Mouse (Mus musculus): ENCODE data around the gene Rpl32.

GRCm38 (mm10) chr6:115761995-115762756 is 46.4 kb downstream of the Rpl32 start, which contains the start of gene Tmem40:
- TF ChIP-seq CTCF (IDR thresholded peaks at IDR 0.05; ENCODE audit: extremely low read depth, insufficient read depth, insufficient read length, insufficient replicate concordance), result no peak
- no peak for TF ChIP-seq POLR2A (IDR thresholded peaks at IDR 0.05; ENCODE audit: low read depth, low read length)
